Mouse (Mus musculus) myocyte (in vitro differentiated cells): ENCODE results near the gene Cmtm6. TPM values are rescaled to one million over a fixed set of nuclear protein-coding genes. Genes with fewer than 3 reads are reported as not detected.

ENCODE experiments used
- H3K27me3 ChIP-seq: one replicate; pipeline ENCODE4 v1.6.1; 2011; ENCODE audit not compliant: control insufficient read depth, insufficient read depth, insufficient read length
- H3K36me3 ChIP-seq: one replicate; pipeline ENCODE4 v1.6.1; 2011; ENCODE audit not compliant: control insufficient read depth, insufficient read depth
- H3K4me2 ChIP-seq: one replicate; pipeline ENCODE4 v1.6.1; 2011; ENCODE audit warnings: low read depth, control low read depth
- H3K4me3 ChIP-seq: one replicate; pipeline ENCODE4 v1.5.1; 2011; ENCODE audit warnings: mild to moderate bottlenecking, control low read depth, moderate library complexity
- H3K79me2 ChIP-seq: one replicate; pipeline ENCODE4 v1.6.1; 2011; ENCODE audit not compliant: control insufficient read depth, insufficient read depth
- H3ac ChIP-seq: one replicate; pipeline ENCODE4 v1.6.1; 2011; ENCODE audit not compliant: control insufficient read depth, insufficient read length
- CEBPB ChIP-seq: IDR thresholded peaks from 2 replicates; pipeline ENCODE4 v1.6.1; 2011; ENCODE audit warnings: mild to moderate bottlenecking, moderate library complexity; ENCODE audit not compliant: poor library complexity, insufficient read depth, severe bottlenecking
- E2F4 ChIP-seq: IDR thresholded peaks from one replicate; pipeline ENCODE4 v1.6.1; 2011; ENCODE audit warnings: mild to moderate bottlenecking, control low read depth, moderate library complexity; ENCODE audit not compliant: insufficient read depth
- MAX ChIP-seq: IDR thresholded peaks from one replicate; pipeline ENCODE4 v1.6.1; 2011; ENCODE audit warnings: low read depth, mild to moderate bottlenecking, control low read depth
- MYOD1 ChIP-seq, 3 experiments: IDR thresholded peaks; one replicate each; pipeline ENCODE4 v1.6.1; 2011; ENCODE audit warnings: control low read depth in 2 of 3, low read depth in 2 of 3, mild to moderate bottlenecking in 2 of 3, moderate library complexity in 1 of 3; ENCODE audit not compliant: insufficient read length in 2 of 3, control insufficient read depth in 1 of 3
- MYOG ChIP-seq, 3 experiments: IDR thresholded peaks; one replicate each; pipeline ENCODE4 v1.6.1; 2011; ENCODE audit warnings: control low read depth in 2 of 3, low read depth in 2 of 3, mild to moderate bottlenecking in 2 of 3; ENCODE audit not compliant: insufficient read length in 2 of 3, control insufficient read depth in 1 of 3, insufficient read depth in 1 of 3
- POLR2A ChIP-seq: IDR thresholded peaks from one replicate; pipeline ENCODE4 v1.6.1; 2011; ENCODE audit warnings: low read depth, mild to moderate bottlenecking, control low read depth, moderate library complexity; ENCODE audit not compliant: insufficient read length
- POLR2AphosphoS2 ChIP-seq: IDR thresholded peaks from one replicate; pipeline ENCODE4 v1.6.1; 2011; ENCODE audit warnings: low read depth, control low read depth; ENCODE audit not compliant: insufficient read length
- REST ChIP-seq: IDR thresholded peaks from one replicate; pipeline ENCODE4 v1.6.1; 2011; ENCODE audit warnings: mild to moderate bottlenecking, control low read depth, moderate library complexity; ENCODE audit not compliant: insufficient read depth, insufficient read length
- SRF ChIP-seq: IDR thresholded peaks from one replicate; pipeline ENCODE4 v1.6.1; 2011; ENCODE audit warnings: low read depth; ENCODE audit not compliant: control insufficient read depth, insufficient read length
- TCF12 ChIP-seq: IDR thresholded peaks from one replicate; pipeline ENCODE4 v1.6.1; 2011; ENCODE audit warnings: mild to moderate bottlenecking, control low read depth; ENCODE audit not compliant: poor library complexity, insufficient read depth, severe bottlenecking
- TCF3 ChIP-seq: IDR thresholded peaks from one replicate; pipeline ENCODE4 v1.6.1; 2011; ENCODE audit warnings: low read depth, control low read depth; ENCODE audit not compliant: insufficient read length
- USF1 ChIP-seq: IDR thresholded peaks from one replicate; pipeline ENCODE4 v1.6.1; 2011; ENCODE audit warnings: low read depth, mild to moderate bottlenecking, control low read depth, moderate library complexity
- polyA plus RNA-seq: library from polyadenylated mRNA; unstranded; fragments of >200 nt; fragmentation: generic; extraction: Trizol; gene quantifications from one replicate; pipeline ENCODE4 v1.2.1, GENCODE M21; 2012; ENCODE audit warnings: missing spikeins

Cmtm6 gene
- polyA plus RNA-seq, 1 experiment = 14.3 TPM

DNA sequence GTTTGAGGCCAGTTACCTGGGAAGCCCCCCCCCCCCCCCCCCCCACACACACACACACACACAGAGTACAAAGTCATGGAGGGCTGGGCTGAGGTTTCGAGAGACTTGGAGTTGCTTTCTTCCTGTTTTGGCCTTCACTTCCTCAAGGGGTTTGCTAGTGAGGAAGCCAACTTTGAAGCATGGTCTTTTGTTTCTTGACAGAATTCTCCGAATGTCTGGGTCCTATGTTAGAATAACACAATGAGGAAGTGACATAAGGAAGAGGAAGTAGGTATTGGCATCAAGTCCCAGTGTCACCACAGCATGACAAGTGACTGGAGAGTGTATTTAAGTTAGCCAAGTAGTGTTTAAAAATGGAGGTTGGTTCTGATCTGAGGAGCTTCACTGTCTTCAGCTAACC is 11.8 kb downstream of the Cmtm6 start:
- TF ChIP-seq REST (no peak), CEBPB (no peak), USF1 (no peak), SRF (no peak), TCF12 (no peak), E2F4 (no peak), POLR2AphosphoS2 (no peak), MYOD1 (IDR thresholded peaks at IDR 0.05; ENCODE audit: control insufficient read depth in 1 of 3, insufficient read length in 2 of 3, low read depth in 2 of 3) (no peak), POLR2A (no peak), MYOG (IDR thresholded peaks at IDR 0.05; ENCODE audit: control insufficient read depth in 1 of 3, insufficient read depth in 1 of 3, insufficient read length in 2 of 3, low read depth in 2 of 3) (no peak)
- Histone ChIP-seq H3K27me3 (no peaks in the 10 kb centered on the region), H3K4me2 (no peak overlapping the region), H3K4me3 (no peak overlapping the region), H3K36me3 (peaks cover 3% of the 10 kb centered on the region), H3ac (no peak overlapping the region), H3K79me2 (no peaks in the 10 kb centered on the region)

DNA sequence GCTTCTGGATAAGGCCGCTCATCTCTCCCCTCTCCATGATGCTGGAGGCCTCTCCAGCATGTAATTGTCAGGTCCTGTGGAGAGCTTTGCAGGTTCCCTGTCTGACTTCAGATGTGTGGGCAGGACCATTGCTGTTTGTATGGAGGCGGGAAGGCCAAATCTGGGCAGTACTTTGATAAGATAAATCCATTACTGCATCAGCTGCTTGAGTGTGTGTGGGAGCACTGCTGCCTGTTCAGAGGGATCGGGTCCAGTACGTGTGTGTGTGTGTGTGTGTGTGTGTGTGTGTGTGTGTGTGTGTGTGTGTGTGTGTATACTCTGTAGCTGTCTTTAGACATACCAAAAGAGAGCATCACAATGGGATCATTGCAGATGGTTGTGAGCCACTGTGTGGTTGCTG is 14.2 kb downstream of the Cmtm6 start:
- Histone ChIP-seq H3ac (no peak overlapping the region), H3K4me2 (no peak overlapping the region), H3K36me3 (peaks cover 6% of the 10 kb centered on the region), H3K27me3 (no peaks in the 10 kb centered on the region), H3K4me3 (no peak overlapping the region), H3K79me2 (no peaks in the 10 kb centered on the region)
- no peak for TF ChIP-seq MAX
- TF ChIP-seq TCF12 = no peak
- TF ChIP-seq MYOG (IDR thresholded peaks at IDR 0.05; ENCODE audit: control insufficient read depth in 1 of 3, insufficient read depth in 1 of 3, insufficient read length in 2 of 3, low read depth in 2 of 3) = no peak

DNA sequence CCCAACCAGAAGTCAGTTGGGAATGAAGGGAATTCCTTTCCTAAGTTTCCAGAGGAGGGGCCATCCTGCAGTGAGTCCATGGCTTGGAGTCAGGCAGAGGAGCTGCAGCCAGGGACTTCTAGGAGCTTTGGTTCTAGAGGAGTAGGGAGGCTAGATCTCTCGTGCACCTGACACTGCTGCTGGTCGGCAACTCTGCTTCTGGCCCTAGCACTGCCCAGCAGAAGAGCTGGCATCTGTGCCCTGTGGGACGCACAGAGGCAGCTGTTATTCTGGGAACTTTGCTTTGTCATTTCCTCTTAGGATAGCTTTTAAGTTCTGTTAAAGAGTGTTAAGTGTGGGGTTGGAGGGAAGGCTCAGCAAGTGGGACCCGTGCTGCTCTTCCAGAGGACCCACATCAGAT is 14.7 kb downstream of the Cmtm6 start:
- Histone ChIP-seq H3K4me3 (no peak overlapping the region), H3K36me3 (peaks cover 6% of the 10 kb centered on the region), H3K27me3 (no peaks in the 10 kb centered on the region), H3K4me2 (no peak overlapping the region), H3K79me2 (no peaks in the 10 kb centered on the region), H3ac (no peak overlapping the region)
- TF ChIP-seq MYOD1 (IDR thresholded peaks at IDR 0.05; ENCODE audit: control insufficient read depth in 1 of 3, insufficient read length in 2 of 3, low read depth in 2 of 3) = peak in 2 of 3 experiments; percentile 7 to 68
- TF ChIP-seq REST = no peak
- TF ChIP-seq E2F4 = no peak
- TF ChIP-seq USF1 = no peak
- peak in 2 of 3 experiments; percentile 16 to 62 for TF ChIP-seq MYOG (IDR thresholded peaks at IDR 0.05; ENCODE audit: control insufficient read depth in 1 of 3, insufficient read depth in 1 of 3, insufficient read length in 2 of 3, low read depth in 2 of 3)

DNA sequence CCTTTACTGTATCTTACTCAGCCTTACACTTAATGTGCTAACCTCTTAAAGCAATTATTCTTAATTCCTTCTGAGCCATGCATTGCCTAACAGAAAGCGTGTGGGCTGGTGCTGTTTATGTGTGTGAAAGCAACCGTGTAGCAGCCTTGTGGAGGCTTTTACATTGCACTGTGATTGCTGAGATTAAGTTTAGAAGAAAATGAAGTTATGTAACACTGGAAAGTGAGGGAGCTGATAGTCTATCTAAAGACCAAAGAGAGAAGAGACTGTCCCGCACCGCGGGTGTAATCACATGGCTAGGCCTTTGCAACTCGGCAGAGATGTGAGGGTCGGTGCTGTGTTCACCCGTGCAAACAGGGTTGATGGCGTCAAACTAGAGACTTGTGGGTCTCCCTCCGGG is 16.1 kb downstream of the Cmtm6 start:
- no peak overlapping the region for H3K4me2 ChIP-seq
- TF ChIP-seq TCF12 (no peak), MAX (no peak)
- H3K36me3 ChIP-seq = peaks cover 6% of the 10 kb centered on the region
- no peaks in the 10 kb centered on the region for H3K27me3 ChIP-seq
- no peaks in the 10 kb centered on the region for H3K79me2 ChIP-seq
- no peak overlapping the region for H3ac ChIP-seq
- no peak overlapping the region for H3K4me3 ChIP-seq

DNA sequence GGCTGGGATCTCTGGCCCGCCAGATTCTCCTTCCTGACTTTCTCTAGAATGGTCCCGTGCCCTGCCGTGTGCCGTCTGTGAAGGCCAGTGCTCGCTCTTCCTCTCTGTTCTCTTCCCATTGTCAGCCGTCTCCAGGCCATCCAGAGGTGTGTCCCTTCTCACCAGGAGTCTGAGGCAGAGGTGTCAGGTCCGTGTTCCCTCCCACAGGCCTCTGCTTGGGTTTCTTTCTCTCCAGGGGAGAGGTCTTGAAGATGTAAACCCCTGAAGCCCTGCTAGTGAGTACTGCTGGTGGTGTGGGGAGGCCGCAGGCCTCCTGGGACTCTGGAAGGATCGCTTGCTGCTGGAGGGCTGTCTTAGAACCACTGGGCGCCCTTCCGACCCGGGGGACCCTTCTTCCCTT is 16.6 kb downstream of the Cmtm6 start:
- Histone ChIP-seq H3K4me2 (no peak overlapping the region), H3K27me3 (no peaks in the 10 kb centered on the region), H3K36me3 (peaks cover 6% of the 10 kb centered on the region), H3ac (no peak overlapping the region), H3K4me3 (no peak overlapping the region), H3K79me2 (no peaks in the 10 kb centered on the region)
- no peak for TF ChIP-seq USF1
- no peak for TF ChIP-seq REST
- TF ChIP-seq TCF12 = no peak
- TF ChIP-seq MYOG (IDR thresholded peaks at IDR 0.05; ENCODE audit: control insufficient read depth in 1 of 3, insufficient read depth in 1 of 3, insufficient read length in 2 of 3, low read depth in 2 of 3) = no peak
- no peak for TF ChIP-seq CEBPB
- no peak for TF ChIP-seq TCF3
- TF ChIP-seq SRF = no peak
- no peak for TF ChIP-seq MYOD1 (IDR thresholded peaks at IDR 0.05; ENCODE audit: control insufficient read depth in 1 of 3, insufficient read length in 2 of 3, low read depth in 2 of 3)
- no peak for TF ChIP-seq MAX
- TF ChIP-seq POLR2AphosphoS2 = no peak
- TF ChIP-seq E2F4 = no peak
- TF ChIP-seq POLR2A = no peak

DNA sequence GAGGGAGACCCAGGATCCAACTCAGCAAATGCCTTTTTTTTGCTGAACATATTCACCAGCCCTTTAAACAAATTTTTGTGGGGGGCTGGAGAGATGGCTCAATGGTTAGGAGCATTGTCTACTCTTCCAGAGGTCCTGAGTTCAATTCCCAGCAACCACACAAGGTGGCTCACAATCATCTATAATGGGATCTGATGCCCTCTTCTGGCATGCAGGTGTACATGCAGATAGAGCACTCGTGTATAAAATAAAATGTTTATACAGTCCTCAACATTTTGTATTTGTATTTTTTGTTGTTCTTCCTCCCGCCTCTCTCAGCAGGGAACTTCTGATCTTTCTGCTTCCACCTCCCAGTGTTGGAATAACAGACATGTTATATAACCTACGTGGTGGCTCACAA is 20.7 kb downstream of the Cmtm6 start:
- Histone ChIP-seq H3ac (no peak overlapping the region), H3K4me2 (no peak overlapping the region), H3K36me3 (peaks cover 6% of the 10 kb centered on the region), H3K4me3 (no peak overlapping the region), H3K27me3 (no peaks in the 10 kb centered on the region), H3K79me2 (no peaks in the 10 kb centered on the region)
- TF ChIP-seq MYOD1 (IDR thresholded peaks at IDR 0.05; ENCODE audit: control insufficient read depth in 1 of 3, insufficient read length in 2 of 3, low read depth in 2 of 3) = no peak
